8 mouse cellular contexts compared by ENCODE assay signal in genomic region chr10:91171455-91172328, GRCm38 (mm10). TPM values are rescaled to one million over a fixed set of nuclear protein-coding genes. Genes with fewer than 3 reads are reported as not detected.
DNase-seq lines count a peak whose midpoint lies in the region; ATAC-seq lines count a peak whose summit lies in the region.

No protein-coding gene starts in this region.

- H3K27me3 ChIP-seq in hindbrain, embryonic 14.5 days (ENCODE audit: control insufficient read depth, insufficient read depth, low read length), result no peaks in the 10 kb centered on the region

- DNase-seq in T-cell, adult 2 months (ENCODE audit: low spot score), result peak; percentile 93
- DNase-seq in cerebellum, postnatal 25 days, result peak; percentile 96 to 98
- peak; percentile 91 to 92 for DNase-seq in frontal cortex, postnatal 25 days (ENCODE audit: low spot score in 2 of 2)
- DNase-seq in hindbrain, embryonic 14.5 days (ENCODE audit: low spot score), result peak; percentile 96
- peak; percentile 91 for DNase-seq in left cerebral cortex, adult 11 months (ENCODE audit: low spot score)
- DNase-seq in lung, postnatal 36 days, result peak; percentile 93
- peak; percentile 95 for DNase-seq in retina, embryonic 14.5 days (ENCODE audit: low spot score)
- peak; percentile 94 for DNase-seq in thymus, postnatal 4 days

- no peaks in the 10 kb centered on the region for H3K9me3 ChIP-seq in hindbrain, embryonic 14.5 days (ENCODE audit: control insufficient read depth, low read length)

- no peaks in the 10 kb centered on the region for H3K36me3 ChIP-seq in hindbrain, embryonic 14.5 days (replicated peaks; ENCODE audit: control insufficient read depth, insufficient read depth)

- ATAC-seq in hindbrain, embryonic 14.5 days (ENCODE audit: low FRiP score), result peak; percentile 97

- peak overlapping the region; percentile 95 for H3K9ac ChIP-seq in hindbrain, embryonic 14.5 days

- peak overlapping the region; percentile 99 for H3K27ac ChIP-seq in hindbrain, embryonic 14.5 days

- peak overlapping the region; percentile 86 for H3K4me3 ChIP-seq in hindbrain, embryonic 14.5 days (replicated peaks; ENCODE audit: low read length)

- WGBS in hindbrain, embryonic 14.5 days, result under 1% methylated on average over 65 of the region's 68 CpGs

- H3K4me1 ChIP-seq in hindbrain, embryonic 14.5 days (replicated peaks; ENCODE audit: control insufficient read depth, insufficient read depth, low read length), result peaks cover 31% of the 10 kb centered on the region

- H3K4me2 ChIP-seq in hindbrain, embryonic 14.5 days (replicated peaks), result peak overlapping the region; percentile 80

RNA-seq across cellular contexts. Expression of gene Tmpo, which starts 9.4 kb away (rescaled TPM):
- polyA plus RNA-seq in hindbrain, embryonic 14.5 days (2014; fragmentation: Nextera tagmentation; extraction: Ambion mirVana), result 111 and 115 TPM in 2 replicates

RNA-seq across cellular contexts. Expression of gene Slc25a3, which starts 47.8 kb away (rescaled TPM):
- polyA plus RNA-seq in hindbrain, embryonic 14.5 days (2014; fragmentation: Nextera tagmentation; extraction: Ambion mirVana), result 626 and 634 TPM in 2 replicates

Comparison
In these comparisons a context has a peak if more than half of its experiments do, and no peak if none do; other contexts are left out.
1. Peak in every context shown above with its lines: DNase-seq, ATAC-seq, H3K4me3 ChIP-seq and H3K27ac ChIP-seq.